Mouse (Mus musculus): ENCODE data around the gene Got2. TPM values are rescaled to one million over a fixed set of nuclear protein-coding genes. Genes with fewer than 3 reads are reported as not detected.

Got2 gene
- polyA plus RNA-seq, 1 experiment from 2014 or later: 186 TPM

DNA sequence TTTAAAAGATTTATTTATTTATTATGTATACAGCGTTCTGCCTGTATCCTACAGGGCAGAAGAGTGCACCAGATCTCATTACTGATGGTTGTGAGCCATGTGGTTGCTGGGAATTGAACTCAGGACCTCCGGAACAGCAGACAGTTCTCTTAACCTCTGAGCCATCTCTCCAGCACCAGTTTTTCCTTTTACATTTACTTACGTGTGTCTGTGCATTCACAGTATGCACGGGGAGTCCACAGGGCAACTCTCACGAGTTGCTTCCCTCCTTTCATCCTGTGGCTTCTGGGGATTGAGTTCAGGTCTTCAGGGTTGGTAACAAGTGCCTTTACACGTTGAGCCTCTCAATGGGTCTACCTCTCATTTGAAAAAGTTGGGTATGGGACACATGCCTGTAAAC, 34.2 kb downstream of the Got2 start:
- Histone ChIP-seq H3K36me3 (no peaks in the 10 kb centered on the region), H3K4me2 (no peak overlapping the region), H3K27ac (no peak overlapping the region), H3K4me1 (replicated peaks) (peaks cover 10% of the 10 kb centered on the region), H3K4me3 (no peak overlapping the region), H3K9ac (no peak overlapping the region), H3K9me3 (no peaks in the 10 kb centered on the region), H3K27me3 (no peaks in the 10 kb centered on the region)
- WGBS: 90% methylated on average over 6 of the region's 6 CpGs
- ATAC-seq (ENCODE audit: low FRiP score): no peak

DNA sequence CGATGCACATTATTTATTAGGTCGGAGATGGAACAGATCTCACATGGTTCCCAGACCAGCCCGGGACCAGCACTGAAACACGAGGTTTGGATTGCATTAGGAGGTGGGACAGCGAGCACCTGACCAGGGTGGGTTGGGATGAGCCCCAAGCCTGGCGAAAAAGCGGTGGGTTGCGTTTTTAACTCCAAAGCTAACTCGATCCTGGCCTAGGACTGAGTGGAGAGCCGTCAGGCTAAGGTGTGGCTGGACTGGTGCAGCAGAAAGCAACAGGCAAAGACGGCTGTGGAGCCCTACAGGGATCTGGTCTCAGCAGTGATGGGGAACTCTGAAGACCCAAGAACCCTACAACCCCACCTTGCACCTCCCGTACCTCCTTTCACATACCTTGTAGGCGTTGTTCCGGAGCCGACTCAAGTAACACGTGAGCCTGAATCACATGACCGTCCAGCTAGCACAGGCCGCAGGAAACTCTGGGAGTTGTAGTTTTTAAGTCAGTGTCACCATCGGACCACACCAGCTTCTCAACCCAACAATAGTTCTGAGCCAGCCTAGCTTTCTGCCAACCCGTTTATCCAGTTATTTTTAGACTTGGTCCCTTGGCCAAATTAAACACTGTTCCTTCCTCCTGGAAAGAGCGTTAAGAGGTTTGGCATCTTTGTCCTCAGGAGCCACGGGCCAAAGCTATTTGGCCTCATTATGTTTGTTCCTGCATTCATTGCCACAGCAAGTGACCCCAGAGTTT, 35.1 kb downstream of the Got2 start, which contains the start of gene Slc38a7:
Gene Slc38a7, minus strand, starts transcription at position 438 of the 742 bp plus-strand sequence.
- peak within 1 kb of the TSS; percentile 74 for H3K4me3 ChIP-seq
- peak within 1 kb of the TSS; percentile 78 for H3K9ac ChIP-seq
- H3K27me3 ChIP-seq: no peaks in the 10 kb centered on the region
- peak; percentile 96 for ATAC-seq (ENCODE audit: low FRiP score)
- H3K4me2 ChIP-seq: peak within 1 kb of the TSS; percentile 81
- WGBS: 13% methylated on average over 22 of the region's 22 CpGs
- H3K27ac ChIP-seq: no peak within 1 kb of the TSS
- peaks cover 10% of the 10 kb centered on the region for H3K4me1 ChIP-seq (replicated peaks)
- H3K36me3 ChIP-seq: peaks cover 3% of the 10 kb centered on the region
- no peaks in the 10 kb centered on the region for H3K9me3 ChIP-seq

- Histone ChIP-seq H3K4me2 (peak overlapping the region; percentile 81), H3K9ac (peak overlapping the region; percentile 78), H3K27ac (no peak overlapping the region), H3K4me1 (replicated peaks) (peaks cover 10% of the 10 kb centered on the region), H3K36me3 (peaks cover 10% of the 10 kb centered on the region), H3K27me3 (no peaks in the 10 kb centered on the region), H3K9me3 (no peaks in the 10 kb centered on the region), H3K4me3 (peak overlapping the region; percentile 74)
- no peak for ATAC-seq (ENCODE audit: low FRiP score)
- WGBS: 77% methylated on average over 4 of the region's 4 CpGs
These were observed 36.1 kb downstream of the Got2 start for GRCm38 (mm10) chr8:95852290-95852689.

- WGBS: 96% methylated on average over 2 of the region's 2 CpGs
These were observed 38.0 kb downstream of the Got2 start for GRCm38 (mm10) chr8:95850326-95850725.

DNA sequence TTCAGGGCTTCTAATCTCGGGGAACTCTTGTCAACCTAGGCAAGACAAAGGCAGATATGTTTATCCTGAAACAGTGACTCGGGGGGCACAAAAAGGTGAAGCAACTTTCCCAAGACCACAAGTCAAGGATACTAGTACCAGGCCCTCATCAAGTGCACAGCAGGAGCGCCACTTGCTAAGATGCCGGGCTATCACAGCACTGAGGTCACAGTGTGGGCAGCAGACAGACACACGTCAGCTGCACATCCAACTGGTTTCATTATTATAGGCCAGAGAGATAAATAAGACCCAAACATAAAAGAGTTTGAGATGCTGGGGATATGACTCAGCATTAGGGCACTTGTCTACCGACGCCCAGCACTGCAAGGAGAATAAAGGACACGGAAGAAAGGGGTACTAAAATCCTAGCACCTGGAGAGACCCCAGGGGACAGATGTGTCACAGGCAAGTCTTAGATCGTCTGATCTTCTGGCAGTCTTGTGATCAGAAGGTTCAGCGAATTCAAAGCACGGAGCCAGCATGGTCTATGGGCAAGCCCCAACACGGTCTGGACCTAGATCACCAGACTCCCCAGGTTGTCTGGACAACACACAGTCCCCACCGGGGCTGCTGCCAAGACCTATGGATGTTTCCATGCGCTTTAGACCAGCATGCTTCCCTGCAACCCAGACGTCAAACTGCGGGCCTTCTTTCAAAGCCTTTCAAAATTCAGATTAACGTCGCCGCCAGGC, 39.4 kb downstream of the Got2 start:
- no peak overlapping the region for H3K9ac ChIP-seq
- H3K4me3 ChIP-seq: no peak overlapping the region
- WGBS: 93% methylated on average over 19 of the region's 19 CpGs
- H3K27me3 ChIP-seq: no peaks in the 10 kb centered on the region
- ATAC-seq (ENCODE audit: low FRiP score): no peak
- H3K4me1 ChIP-seq (replicated peaks): peaks cover 10% of the 10 kb centered on the region
- no peak overlapping the region for H3K27ac ChIP-seq
- H3K9me3 ChIP-seq: no peaks in the 10 kb centered on the region
- H3K4me2 ChIP-seq: no peak overlapping the region
- H3K36me3 ChIP-seq: peaks cover 36% of the 10 kb centered on the region

More at GRCm38 (mm10) chr8:95850326-95850725, 38.0 kb downstream of the Got2 start:
- H3K4me1 ChIP-seq (replicated peaks): peaks cover 10% of the 10 kb centered on the region
- ATAC-seq (ENCODE audit: low FRiP score): no peak
- no peak overlapping the region for H3K9ac ChIP-seq
- no peaks in the 10 kb centered on the region for H3K9me3 ChIP-seq
- no peak overlapping the region for H3K4me3 ChIP-seq
- H3K4me2 ChIP-seq: no peak overlapping the region
- no peak overlapping the region for H3K27ac ChIP-seq
- H3K27me3 ChIP-seq: no peaks in the 10 kb centered on the region
- peaks cover 22% of the 10 kb centered on the region for H3K36me3 ChIP-seq

DNA sequence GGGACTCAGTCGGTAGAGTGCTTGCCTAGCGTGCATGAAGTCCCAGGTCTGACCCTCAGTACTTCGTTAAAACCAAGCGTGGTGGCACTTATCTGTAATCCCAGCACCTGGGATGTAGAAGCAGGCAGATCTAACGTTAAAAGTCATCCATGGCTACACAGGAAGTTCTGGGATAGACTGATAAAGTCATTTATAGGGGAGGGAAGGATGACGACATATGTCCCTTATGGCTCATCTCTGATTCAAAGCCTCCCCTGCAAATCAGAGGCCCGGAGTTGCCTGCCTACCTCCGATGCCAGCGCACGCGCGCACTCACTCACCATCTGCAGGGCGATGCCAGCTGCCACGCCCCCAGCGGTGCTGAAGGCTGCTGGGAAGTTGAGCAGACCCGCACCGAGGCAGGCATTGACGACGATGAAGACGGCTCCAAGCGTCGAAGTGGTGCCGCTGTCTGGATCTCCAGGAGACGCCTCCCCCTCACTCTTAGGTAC, 40.2 kb downstream of the Got2 start:
- Histone ChIP-seq H3K4me2 (no peak overlapping the region), H3K4me3 (no peak overlapping the region), H3K4me1 (replicated peaks) (peaks cover 10% of the 10 kb centered on the region), H3K9me3 (no peaks in the 10 kb centered on the region), H3K9ac (no peak overlapping the region), H3K27me3 (no peaks in the 10 kb centered on the region), H3K27ac (no peak overlapping the region), H3K36me3 (peaks cover 44% of the 10 kb centered on the region)
- no peak for ATAC-seq (ENCODE audit: low FRiP score)
- WGBS: 87% methylated on average over 24 of the region's 24 CpGs

- ATAC-seq (ENCODE audit: low FRiP score): no peak
- no peak overlapping the region for H3K4me2 ChIP-seq
- no peak overlapping the region for H3K4me3 ChIP-seq
- no peaks in the 10 kb centered on the region for H3K4me1 ChIP-seq (replicated peaks)
- WGBS: 84% methylated on average over 7 of the region's 7 CpGs
- no peaks in the 10 kb centered on the region for H3K9me3 ChIP-seq
- no peaks in the 10 kb centered on the region for H3K27me3 ChIP-seq
- no peak overlapping the region for H3K9ac ChIP-seq
- H3K36me3 ChIP-seq: peaks cover 74% of the 10 kb centered on the region
- H3K27ac ChIP-seq: no peak overlapping the region
These were observed 43.3 kb downstream of the Got2 start for GRCm38 (mm10) chr8:95845026-95845425.

- 95% methylated on average over 6 of the region's 6 CpGs for WGBS
- Histone ChIP-seq H3K27me3 (no peaks in the 10 kb centered on the region), H3K4me1 (replicated peaks) (no peaks in the 10 kb centered on the region), H3K4me3 (no peak overlapping the region), H3K36me3 (peaks cover 83% of the 10 kb centered on the region), H3K9ac (no peak overlapping the region), H3K4me2 (no peak overlapping the region), H3K9me3 (no peaks in the 10 kb centered on the region), H3K27ac (no peak overlapping the region)
- no peak for ATAC-seq (ENCODE audit: low FRiP score)
These were observed 44.4 kb downstream of the Got2 start for GRCm38 (mm10) chr8:95843968-95844367.

DNA sequence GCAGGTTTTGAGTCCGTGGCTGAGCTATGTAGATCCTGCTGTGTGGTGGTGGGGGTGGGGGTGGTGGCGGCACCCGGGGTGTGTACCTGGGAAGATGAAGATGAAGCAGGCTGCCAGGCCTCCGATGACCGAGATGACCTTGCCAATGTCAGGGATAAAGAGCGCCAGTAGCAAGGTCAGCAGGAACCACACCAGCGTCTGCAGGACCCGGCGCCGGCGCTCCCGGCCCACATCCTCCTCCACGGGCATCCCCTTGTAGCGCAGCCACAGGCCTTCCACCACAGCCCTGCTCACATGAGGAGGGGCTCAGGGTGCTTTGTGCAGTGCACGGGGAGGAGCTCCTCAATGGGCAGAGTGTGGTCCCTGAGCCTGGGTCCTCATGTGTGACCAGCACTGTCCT, 46.9 kb downstream of the Got2 start:
- 89% methylated on average over 15 of the region's 15 CpGs for WGBS

DNA sequence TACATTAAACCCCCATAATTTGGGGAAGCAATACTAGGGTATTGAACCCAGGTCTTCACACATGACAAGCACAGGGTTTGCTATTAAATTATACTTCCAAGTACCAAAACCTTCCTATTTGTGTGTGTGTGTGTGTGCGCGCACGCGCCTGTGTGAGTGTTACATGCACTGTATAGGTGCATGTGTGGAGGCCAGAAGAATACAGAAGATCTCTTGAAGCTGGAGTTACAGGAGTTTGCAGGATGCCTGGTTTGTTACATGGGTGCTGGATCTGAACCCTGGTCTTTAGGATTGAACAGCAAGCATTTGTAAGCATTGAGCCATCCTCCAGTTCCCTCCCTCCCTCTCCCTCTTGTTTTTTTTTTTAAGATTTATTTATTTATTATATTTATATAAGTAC, 49.1 kb downstream of the Got2 start:
- 100% methylated on average over 4 of the region's 4 CpGs for WGBS
- Histone ChIP-seq H3K36me3 (peaks cover 72% of the 10 kb centered on the region), H3K4me2 (no peak overlapping the region), H3K4me3 (no peak overlapping the region), H3K27ac (no peak overlapping the region), H3K9me3 (no peaks in the 10 kb centered on the region), H3K27me3 (no peaks in the 10 kb centered on the region), H3K4me1 (replicated peaks) (no peaks in the 10 kb centered on the region), H3K9ac (no peak overlapping the region)
- ATAC-seq (ENCODE audit: low FRiP score): no peak

More for the DNA sequence above, 46.9 kb downstream of the Got2 start:
- Histone ChIP-seq H3K4me3 (no peak overlapping the region), H3K4me1 (replicated peaks) (no peaks in the 10 kb centered on the region), H3K36me3 (peaks cover 86% of the 10 kb centered on the region), H3K9me3 (no peaks in the 10 kb centered on the region), H3K9ac (no peak overlapping the region), H3K27ac (no peak overlapping the region), H3K27me3 (no peaks in the 10 kb centered on the region), H3K4me2 (no peak overlapping the region)
- ATAC-seq (ENCODE audit: low FRiP score): no peak

GRCm38 (mm10) chr8:95837266-95837665, 51.1 kb downstream of the Got2 start:
- H3K4me3 ChIP-seq: no peak overlapping the region
- H3K9me3 ChIP-seq: no peaks in the 10 kb centered on the region
- H3K9ac ChIP-seq: no peak overlapping the region
- no peaks in the 10 kb centered on the region for H3K27me3 ChIP-seq
- 91% methylated on average over 10 of the region's 10 CpGs for WGBS
- no peak overlapping the region for H3K4me2 ChIP-seq
- peaks cover 15% of the 10 kb centered on the region for H3K4me1 ChIP-seq (replicated peaks)
- H3K27ac ChIP-seq: no peak overlapping the region
- H3K36me3 ChIP-seq: peaks cover 53% of the 10 kb centered on the region
- no peak for ATAC-seq (ENCODE audit: low FRiP score)

GRCm38 (mm10) chr8:95835891-95836290, 52.5 kb downstream of the Got2 start:
- ATAC-seq (ENCODE audit: low FRiP score): no peak
- no peaks in the 10 kb centered on the region for H3K9me3 ChIP-seq
- H3K27me3 ChIP-seq: no peaks in the 10 kb centered on the region
- H3K36me3 ChIP-seq: peaks cover 39% of the 10 kb centered on the region
- H3K4me1 ChIP-seq (replicated peaks): peaks cover 15% of the 10 kb centered on the region
- no peak overlapping the region for H3K27ac ChIP-seq
- no peak overlapping the region for H3K4me2 ChIP-seq
- no peak overlapping the region for H3K9ac ChIP-seq
- no peak overlapping the region for H3K4me3 ChIP-seq
- 76% methylated on average over 4 of the region's 4 CpGs for WGBS
